Mouse (Mus musculus) limb, embryonic 10.5 days (tissue): ENCODE results near the gene Supt6. TPM values are rescaled to one million over a fixed set of nuclear protein-coding genes. Genes with fewer than 3 reads are reported as not detected.

ENCODE experiments used
- DNase-seq: peaks from one replicate; pipeline ENCODE4 v3.0.0-alpha.2; 2017; ENCODE audit warnings: low spot score
- H3K27ac ChIP-seq: fragments of 300-500 bp; sonication (generic); 2 replicates; pipeline ENCODE4 v1.5.1; 2016; ENCODE audit warnings: mild to moderate bottlenecking
- H3K27me3 ChIP-seq: fragments of 300-500 bp; sonication (generic); 2 replicates; pipeline ENCODE4 v1.6.1; 2016; ENCODE audit warnings: low read depth, mild to moderate bottlenecking; ENCODE audit not compliant: poor library complexity, severe bottlenecking
- H3K36me3 ChIP-seq: fragments of 300-500 bp; sonication (generic); 2 replicates; pipeline ENCODE4 v1.6.1; 2016; ENCODE audit warnings: mild to moderate bottlenecking, moderate library complexity
- H3K4me1 ChIP-seq: fragments of 300-500 bp; sonication (generic); 2 replicates; pipeline ENCODE4 v1.6.1; 2016
- H3K4me3 ChIP-seq: fragments of 300-500 bp; sonication (generic); 2 replicates; pipeline ENCODE4 v1.5.1; 2016; ENCODE audit warnings: mild to moderate bottlenecking, moderate library complexity
- H3K9me3 ChIP-seq: fragments of 300-500 bp; sonication (generic); replicated peaks from 2 replicates; pipeline ENCODE4 v1.6.1; 2016; ENCODE audit warnings: mild to moderate bottlenecking
- WGBS: fragments of 180-500 bp; shearing (Covaris S2); methylation state at CpG from one replicate; pipeline ENCODE4 v1.1.7; 2016; 5-methylcytosine and 5-hydroxymethylcytosine counted together
- microRNA-seq: library from miRNA; unstranded; fragments of <30 nt; microRNA quantifications from one replicate; pipeline ENCODE4, GENCODE M21; 2017
- polyA plus RNA-seq: library from polyadenylated mRNA; unstranded; fragments of >200 nt; fragmentation: Nextera tagmentation; extraction: Ambion mirVana; gene quantifications from 2 replicates; pipeline ENCODE4 v1.2.1, GENCODE M21; 2016

Gene Supt6
- polyA plus RNA-seq, 1 experiment from 2014 or later: 41.6 TPM

- no peaks in the 10 kb centered on the region for H3K27me3 ChIP-seq
- H3K4me3 ChIP-seq: peak overlapping the region; percentile 0; the same call in 1 of the 2 replicates
- peaks cover 98% of the 10 kb centered on the region for H3K36me3 ChIP-seq
- no peak for DNase-seq
- peaks cover 35% of the 10 kb centered on the region for H3K4me1 ChIP-seq
- no peaks in the 10 kb centered on the region for H3K9me3 ChIP-seq
- H3K27ac ChIP-seq: no peak overlapping the region
- WGBS: 82% methylated on average over 7 of the region's 7 CpGs
Measured at GRCm38 (mm10) chr11:78159557-78159956, 86.2 kb downstream of the Supt6 start.

GRCm38 (mm10) chr11:78159096-78159495 is 86.7 kb downstream of the Supt6 start:
- H3K27me3 ChIP-seq: no peaks in the 10 kb centered on the region
- peaks cover 35% of the 10 kb centered on the region for H3K4me1 ChIP-seq
- peaks cover 100% of the 10 kb centered on the region for H3K36me3 ChIP-seq
- 40% methylated on average over 2 of the region's 2 CpGs for WGBS
- no peaks in the 10 kb centered on the region for H3K9me3 ChIP-seq
- peak overlapping the region; percentile 0; the same call in 1 of the 2 replicates for H3K4me3 ChIP-seq
- H3K27ac ChIP-seq: no peak overlapping the region
- DNase-seq: peak; percentile 73

Small RNAs within 50 kb of the gene (microRNA-seq; reads per million reads assigned to microRNA genes)
- not detected for gene Mir7653

Other genes starting within 250 kb of the Supt6 start
- gene Dhrs13, start 213.7 kb downstream of the Supt6 start, polyA plus RNA-seq: 16.1 and 17.5 TPM in 2 replicates
- gene Flot2, start 208.1 kb downstream of the Supt6 start, polyA plus RNA-seq: 58.9 and 64.6 TPM in 2 replicates
- 43.4 and 45.4 TPM in 2 replicates for gene Eral1, start 165.6 kb downstream of the Supt6 start, polyA plus RNA-seq
- gene Fam222b, start 151.3 kb downstream of the Supt6 start, polyA plus RNA-seq: 22.7 and 24.2 TPM in 2 replicates
- gene Traf4, start 80.4 kb downstream of the Supt6 start, polyA plus RNA-seq: 178 and 181 TPM in 2 replicates
- 17.3 and 19.9 TPM in 2 replicates for gene Nek8, start 69.3 kb downstream of the Supt6 start, polyA plus RNA-seq
- 10.0 and 13.1 TPM in 2 replicates for gene Tlcd1, start 69.3 kb downstream of the Supt6 start, polyA plus RNA-seq
- 1,157 and 1,293 TPM in 2 replicates for gene Rpl23a, start 62.4 kb downstream of the Supt6 start, polyA plus RNA-seq
- gene Rab34, start 57.6 kb downstream of the Supt6 start, polyA plus RNA-seq: 139 and 141 TPM in 2 replicates
- 0.88 and 1.6 TPM in 2 replicates for gene Proca1, start 52.6 kb downstream of the Supt6 start, polyA plus RNA-seq
- gene Sdf2, start 241 bp downstream of the Supt6 start, polyA plus RNA-seq: 40.9 and 43.8 TPM in 2 replicates
- gene 2610507B11Rik, start 15.8 kb upstream of the Supt6 start, polyA plus RNA-seq: 63.6 and 68.9 TPM in 2 replicates
- gene BC030499, start 44.9 kb upstream of the Supt6 start, polyA plus RNA-seq: 0.31 TPM in 2 replicates
- gene Spag5, start 55.5 kb upstream of the Supt6 start, polyA plus RNA-seq: 72.8 and 84.8 TPM in 2 replicates
- 2.0 and 4.3 TPM in 2 replicates for gene Aldoc, start 77.0 kb upstream of the Supt6 start, polyA plus RNA-seq
- gene Pigs, start 82.4 kb upstream of the Supt6 start, polyA plus RNA-seq: 80.3 and 83.6 TPM in 2 replicates
- gene Unc119, start 97.5 kb upstream of the Supt6 start, polyA plus RNA-seq: 77.9 and 83.0 TPM in 2 replicates
- 0.06 TPM in 1 of 2 replicates, not detected in the other for gene Foxn1, start 140.6 kb upstream of the Supt6 start, polyA plus RNA-seq
- not detected in 2 replicates for gene Slc13a2, start 176.2 kb upstream of the Supt6 start, polyA plus RNA-seq
- 15.0 and 18.1 TPM in 2 replicates for gene Slc46a1, start 219.7 kb upstream of the Supt6 start, polyA plus RNA-seq